Mouse (Mus musculus): ENCODE results near the gene Vmn1r40. TPM values are rescaled to one million over a fixed set of nuclear protein-coding genes. Genes with fewer than 3 reads are reported as not detected.
A peak's percentile ranks its signal among the peaks of the same experiment; 100 is the strongest.

Vmn1r40 gene
- polyA plus RNA-seq (2012; fragmentation: generic; extraction: Trizol): not detected

- H3K4me3 ChIP-seq: no peak within 1 kb of the TSS
- no peaks in the 10 kb centered on the region for H3K27me3 ChIP-seq (ENCODE audit: control insufficient read depth, insufficient read depth, insufficient read length)
- H3K4me2 ChIP-seq (ENCODE audit: low read depth): no peak within 1 kb of the TSS
- TF ChIP-seq REST (IDR thresholded peaks at IDR 0.05; ENCODE audit: insufficient read depth, insufficient read length) (no peak), POLR2A (IDR thresholded peaks at IDR 0.05; ENCODE audit: insufficient read length, low read depth) (no peak), USF1 (IDR thresholded peaks at IDR 0.05; ENCODE audit: low read depth) (no peak), TCF12 (IDR thresholded peaks at IDR 0.05; ENCODE audit: insufficient read depth, poor library complexity, severe bottlenecking) (no peak), MYOD1 (IDR thresholded peaks at IDR 0.05; ENCODE audit: control insufficient read depth in 1 of 3, insufficient read length in 2 of 3, low read depth in 2 of 3) (no peak), MYOG (IDR thresholded peaks at IDR 0.05; ENCODE audit: control insufficient read depth in 1 of 3, insufficient read depth in 1 of 3, insufficient read length in 2 of 3, low read depth in 2 of 3) (no peak), TCF3 (IDR thresholded peaks at IDR 0.05; ENCODE audit: insufficient read length, low read depth) (no peak), POLR2AphosphoS2 (IDR thresholded peaks at IDR 0.05; ENCODE audit: insufficient read length, low read depth) (no peak), CEBPB (IDR thresholded peaks at IDR 0.05; ENCODE audit: insufficient read depth, poor library complexity, severe bottlenecking) (no peak), MAX (IDR thresholded peaks at IDR 0.05; ENCODE audit: low read depth) (no peak), SRF (IDR thresholded peaks at IDR 0.05; ENCODE audit: control insufficient read depth, insufficient read length, low read depth) (no peak), E2F4 (IDR thresholded peaks at IDR 0.05; ENCODE audit: insufficient read depth) (no peak)
- no peak within 1 kb of the TSS for H3ac ChIP-seq (ENCODE audit: control insufficient read depth, insufficient read length)
- H3K79me2 ChIP-seq (ENCODE audit: control insufficient read depth, insufficient read depth): no peaks in the 10 kb centered on the region
- no peaks in the 10 kb centered on the region for H3K36me3 ChIP-seq (ENCODE audit: control insufficient read depth, insufficient read depth)
Observed at GRCm38 (mm10) chr6:89707240-89707639, at the start of gene Vmn1r40. Gene Vmn1r40, plus strand, starts transcription at chr6:89707540.

- H3K79me2 ChIP-seq (ENCODE audit: control insufficient read depth, insufficient read depth): no peaks in the 10 kb centered on the region
- no peak overlapping the region for H3ac ChIP-seq (ENCODE audit: control insufficient read depth, insufficient read length)
- H3K27me3 ChIP-seq (ENCODE audit: control insufficient read depth, insufficient read depth, insufficient read length): no peaks in the 10 kb centered on the region
- TF ChIP-seq MYOG (IDR thresholded peaks at IDR 0.05; ENCODE audit: control insufficient read depth in 1 of 3, insufficient read depth in 1 of 3, insufficient read length in 2 of 3, low read depth in 2 of 3) (no peak), CEBPB (IDR thresholded peaks at IDR 0.05; ENCODE audit: insufficient read depth, poor library complexity, severe bottlenecking) (no peak), POLR2AphosphoS2 (IDR thresholded peaks at IDR 0.05; ENCODE audit: insufficient read length, low read depth) (no peak), E2F4 (IDR thresholded peaks at IDR 0.05; ENCODE audit: insufficient read depth) (no peak), SRF (IDR thresholded peaks at IDR 0.05; ENCODE audit: control insufficient read depth, insufficient read length, low read depth) (no peak), TCF3 (IDR thresholded peaks at IDR 0.05; ENCODE audit: insufficient read length, low read depth) (no peak), TCF12 (IDR thresholded peaks at IDR 0.05; ENCODE audit: insufficient read depth, poor library complexity, severe bottlenecking) (no peak), MYOD1 (IDR thresholded peaks at IDR 0.05; ENCODE audit: control insufficient read depth in 1 of 3, insufficient read length in 2 of 3, low read depth in 2 of 3) (no peak), USF1 (IDR thresholded peaks at IDR 0.05; ENCODE audit: low read depth) (no peak), MAX (IDR thresholded peaks at IDR 0.05; ENCODE audit: low read depth) (no peak), POLR2A (IDR thresholded peaks at IDR 0.05; ENCODE audit: insufficient read length, low read depth) (no peak), REST (IDR thresholded peaks at IDR 0.05; ENCODE audit: insufficient read depth, insufficient read length) (no peak)
- peaks cover 5% of the 10 kb centered on the region for H3K36me3 ChIP-seq (ENCODE audit: control insufficient read depth, insufficient read depth)
- no peak overlapping the region for H3K4me2 ChIP-seq (ENCODE audit: low read depth)
- no peak overlapping the region for H3K4me3 ChIP-seq
Observed at GRCm38 (mm10) chr6:89658342-89658741, 49.0 kb upstream of the Vmn1r40 start.

- H3K79me2 ChIP-seq (ENCODE audit: control insufficient read depth, insufficient read depth): no peaks in the 10 kb centered on the region
- H3K4me3 ChIP-seq: no peak overlapping the region
- peaks cover 8% of the 10 kb centered on the region for H3K36me3 ChIP-seq (ENCODE audit: control insufficient read depth, insufficient read depth)
- H3K27me3 ChIP-seq (ENCODE audit: control insufficient read depth, insufficient read depth, insufficient read length): no peaks in the 10 kb centered on the region
- no peak overlapping the region for H3ac ChIP-seq (ENCODE audit: control insufficient read depth, insufficient read length)
- no peak overlapping the region for H3K4me2 ChIP-seq (ENCODE audit: low read depth)
- no peak for TF ChIP-seq POLR2AphosphoS2 (IDR thresholded peaks at IDR 0.05; ENCODE audit: insufficient read length, low read depth)
- TF ChIP-seq MYOG (IDR thresholded peaks at IDR 0.05; ENCODE audit: control insufficient read depth in 1 of 3, insufficient read depth in 1 of 3, insufficient read length in 2 of 3, low read depth in 2 of 3): no peak
- TF ChIP-seq TCF3 (IDR thresholded peaks at IDR 0.05; ENCODE audit: insufficient read length, low read depth): no peak
- no peak for TF ChIP-seq TCF12 (IDR thresholded peaks at IDR 0.05; ENCODE audit: insufficient read depth, poor library complexity, severe bottlenecking)
- no peak for TF ChIP-seq MAX (IDR thresholded peaks at IDR 0.05; ENCODE audit: low read depth)
- no peak for TF ChIP-seq USF1 (IDR thresholded peaks at IDR 0.05; ENCODE audit: low read depth)
- TF ChIP-seq SRF (IDR thresholded peaks at IDR 0.05; ENCODE audit: control insufficient read depth, insufficient read length, low read depth): no peak
- no peak for TF ChIP-seq MYOD1 (IDR thresholded peaks at IDR 0.05; ENCODE audit: control insufficient read depth in 1 of 3, insufficient read length in 2 of 3, low read depth in 2 of 3)
Observed at GRCm38 (mm10) chr6:89658931-89659330, 48.4 kb upstream of the Vmn1r40 start.

GRCm38 (mm10) chr6:89659692-89660423 is 47.5 kb upstream of the Vmn1r40 start:
- H3K79me2 ChIP-seq (ENCODE audit: control insufficient read depth, insufficient read depth): no peaks in the 10 kb centered on the region
- H3K4me3 ChIP-seq: no peak overlapping the region
- H3K4me2 ChIP-seq (ENCODE audit: low read depth): peak overlapping the region; percentile 46
- peak in 2 of 3 experiments; percentile 67 to 77 for TF ChIP-seq MYOD1 (IDR thresholded peaks at IDR 0.05; ENCODE audit: control insufficient read depth in 1 of 3, insufficient read length in 2 of 3, low read depth in 2 of 3)
- TF ChIP-seq MYOG (IDR thresholded peaks at IDR 0.05; ENCODE audit: control insufficient read depth in 1 of 3, insufficient read depth in 1 of 3, insufficient read length in 2 of 3, low read depth in 2 of 3): peak; percentile 53 to 73 (median 72)
- TF ChIP-seq TCF3 (IDR thresholded peaks at IDR 0.05; ENCODE audit: insufficient read length, low read depth): no peak
- TF ChIP-seq REST (IDR thresholded peaks at IDR 0.05; ENCODE audit: insufficient read depth, insufficient read length): no peak
- TF ChIP-seq E2F4 (IDR thresholded peaks at IDR 0.05; ENCODE audit: insufficient read depth): no peak
- no peak for TF ChIP-seq POLR2A (IDR thresholded peaks at IDR 0.05; ENCODE audit: insufficient read length, low read depth)
- no peak overlapping the region for H3ac ChIP-seq (ENCODE audit: control insufficient read depth, insufficient read length)
- peaks cover 8% of the 10 kb centered on the region for H3K36me3 ChIP-seq (ENCODE audit: control insufficient read depth, insufficient read depth)
- no peaks in the 10 kb centered on the region for H3K27me3 ChIP-seq (ENCODE audit: control insufficient read depth, insufficient read depth, insufficient read length)

Data from myocyte (in vitro differentiated cells).